Mouse (Mus musculus): ENCODE data around the gene Ddx25. TPM values are rescaled to one million over a fixed set of nuclear protein-coding genes. Genes with fewer than 3 reads are reported as not detected.
A peak's percentile ranks its signal among the peaks of the same experiment; 100 is the strongest.

Ddx25 gene
- total RNA-seq, 2 experiments from 2014 or later: 13.8 to 14.7 TPM

DNA sequence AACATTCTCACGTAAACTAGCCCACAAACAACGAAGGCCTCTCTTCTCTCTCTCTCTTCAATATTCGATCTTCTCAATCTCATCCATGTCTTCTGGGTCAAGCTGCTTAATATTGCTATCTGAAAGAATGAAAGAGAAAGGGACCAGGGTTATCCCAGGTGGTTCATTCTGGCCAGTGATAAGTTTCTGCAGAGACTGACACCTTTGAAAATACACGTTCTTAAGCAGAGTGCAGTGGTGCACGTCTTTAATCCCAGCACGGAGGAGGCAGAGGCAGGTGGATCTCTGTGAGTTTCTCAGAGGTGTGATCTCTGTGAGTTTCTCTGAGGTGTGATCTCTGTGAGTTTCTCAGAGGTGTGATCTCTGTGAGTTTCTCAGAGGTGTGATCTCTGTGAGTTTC lies 16.4 kb downstream of the Ddx25 start:
- DNase-seq (ENCODE audit: low spot score in 2 of 2): no peak

DNA sequence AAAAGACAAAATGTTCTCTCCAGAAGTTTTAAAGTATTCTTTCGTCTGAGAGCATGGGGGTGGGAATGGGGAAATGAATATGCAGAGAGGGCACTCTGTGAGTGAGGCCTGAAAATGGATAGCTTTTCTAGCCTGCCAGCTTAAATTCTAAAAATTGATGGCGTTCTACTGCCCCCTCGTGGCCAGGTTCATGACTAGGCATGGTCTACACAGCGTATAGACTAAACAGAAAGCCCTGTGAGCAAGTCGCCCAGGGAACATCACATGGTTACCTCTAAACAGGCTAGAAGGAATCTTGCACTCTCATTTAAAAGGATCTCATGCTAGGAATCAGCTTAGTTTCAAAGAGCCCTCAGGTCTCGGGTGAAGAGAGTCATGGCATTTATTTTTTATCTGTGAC lies 16.8 kb downstream of the Ddx25 start:
- peak; percentile 69 to 71 for DNase-seq (ENCODE audit: low spot score in 2 of 2)

DNA sequence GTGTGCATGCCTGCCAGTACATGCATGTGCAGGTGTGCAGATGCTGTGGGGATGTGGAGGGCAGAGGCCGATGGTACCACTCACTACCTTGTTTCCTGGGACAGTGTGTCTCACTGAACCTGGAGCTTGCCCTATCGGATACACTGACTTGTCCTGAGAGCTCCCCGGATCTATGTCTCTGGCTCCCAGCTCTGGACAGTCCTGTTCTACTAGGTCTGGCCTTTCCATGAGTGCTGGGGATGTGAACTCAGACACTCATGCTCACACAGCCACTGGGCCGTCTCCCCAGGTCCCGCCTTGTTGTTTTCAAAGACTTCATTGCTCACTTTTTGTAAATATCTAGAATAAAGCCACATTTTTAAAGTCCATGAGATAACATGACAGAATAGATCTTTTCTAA lies 17.3 kb downstream of the Ddx25 start:
- DNase-seq (ENCODE audit: low spot score in 2 of 2): no peak

DNA sequence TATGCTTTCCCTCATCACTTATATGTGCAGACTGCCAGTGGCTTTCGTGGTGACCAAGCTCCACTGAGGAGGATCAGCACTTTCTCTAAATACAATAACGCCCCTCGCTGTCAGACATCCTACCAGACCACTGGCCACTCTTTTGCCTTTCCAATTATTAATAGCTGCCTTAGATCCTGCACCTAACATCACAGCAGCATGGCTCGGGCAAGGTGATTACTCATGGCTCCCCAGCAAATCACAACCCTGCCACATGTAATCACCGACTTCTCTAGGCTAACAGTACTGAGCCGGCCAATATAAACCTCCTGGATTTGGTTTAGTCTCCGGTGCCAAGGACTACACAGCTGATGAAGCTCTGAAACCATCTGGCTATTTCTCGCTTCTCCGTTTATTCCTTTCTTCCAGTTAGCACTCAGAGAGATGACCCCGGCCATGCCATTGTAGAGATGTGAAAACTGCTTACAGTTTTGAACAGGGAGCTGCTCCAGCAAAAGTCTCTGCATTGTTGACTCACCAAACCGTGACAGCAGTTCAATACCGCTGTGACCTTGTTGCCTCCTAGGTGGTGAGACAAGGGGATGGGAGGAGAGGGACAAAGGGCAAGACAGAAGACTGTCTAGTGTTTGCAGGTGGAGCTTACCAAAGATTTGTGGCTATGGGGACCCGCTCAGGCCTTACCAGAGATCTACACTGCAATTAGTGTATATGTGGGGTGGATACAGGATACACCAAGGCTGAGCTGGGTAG lies 19.2 kb downstream of the Ddx25 start:
- no peak for DNase-seq (ENCODE audit: low spot score in 2 of 2)

DNA sequence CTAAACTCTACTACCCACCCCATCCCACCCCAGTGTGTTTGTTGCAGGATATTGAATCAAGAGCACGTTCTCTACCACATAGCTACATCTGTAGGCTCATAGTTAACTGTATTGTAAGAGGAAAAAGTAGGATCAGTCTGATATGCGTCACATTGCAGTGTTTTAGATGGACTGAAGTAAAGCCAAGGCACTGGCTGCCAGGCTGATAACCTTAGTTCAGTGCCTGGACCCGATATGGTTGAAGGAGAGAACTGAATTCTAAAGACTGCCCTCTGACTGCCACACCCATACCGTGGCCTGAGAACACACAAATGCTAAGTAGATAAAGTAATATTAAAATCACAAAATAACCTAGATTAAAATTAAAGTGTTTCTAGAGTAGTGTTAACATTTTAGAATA lies 22.5 kb downstream of the Ddx25 start:
- DNase-seq (ENCODE audit: low spot score in 2 of 2): no peak

DNA sequence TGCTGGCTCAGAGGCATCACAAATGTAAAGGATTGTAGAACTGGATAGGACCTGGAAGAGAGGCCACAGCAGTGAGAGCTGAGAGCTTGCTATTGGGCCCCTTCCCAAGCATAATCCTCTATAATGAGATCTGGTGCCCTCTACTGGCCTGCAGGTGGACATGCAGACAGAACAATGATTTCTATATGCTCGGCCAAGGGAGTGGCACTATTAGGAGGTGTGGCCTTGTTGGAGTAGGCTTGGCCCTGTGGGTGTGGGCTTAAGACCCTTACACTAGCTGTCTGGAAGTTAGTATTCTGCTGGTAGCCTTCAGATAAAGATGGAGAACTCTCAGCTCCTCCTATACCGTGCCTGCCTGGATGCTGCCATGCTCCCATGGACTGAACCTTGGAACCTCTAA lies 23.2 kb downstream of the Ddx25 start:
- DNase-seq (ENCODE audit: low spot score in 2 of 2): peak in 1 of 2 experiments; percentile 74

DNA sequence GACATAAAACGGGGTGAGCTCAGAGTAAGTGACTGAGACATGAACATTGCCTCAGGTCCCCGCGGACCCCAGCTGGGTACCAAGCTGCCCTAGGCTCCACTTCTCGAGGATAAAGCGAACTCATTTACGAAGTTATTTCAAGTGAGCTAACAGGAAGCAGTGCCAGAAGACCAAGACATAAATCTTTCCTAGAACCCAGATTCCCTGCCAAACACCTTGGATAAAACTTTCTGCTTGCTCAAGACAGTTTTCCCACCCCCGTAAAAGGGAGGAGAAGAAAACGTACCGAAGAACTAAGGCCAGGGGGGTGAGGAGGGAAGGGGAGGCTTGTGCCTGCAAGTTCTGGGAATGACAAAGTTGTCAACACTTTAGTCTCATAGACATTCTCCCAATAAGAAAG lies 25.1 kb downstream of the Ddx25 start:
- no peak for DNase-seq (ENCODE audit: low spot score in 2 of 2)

DNA sequence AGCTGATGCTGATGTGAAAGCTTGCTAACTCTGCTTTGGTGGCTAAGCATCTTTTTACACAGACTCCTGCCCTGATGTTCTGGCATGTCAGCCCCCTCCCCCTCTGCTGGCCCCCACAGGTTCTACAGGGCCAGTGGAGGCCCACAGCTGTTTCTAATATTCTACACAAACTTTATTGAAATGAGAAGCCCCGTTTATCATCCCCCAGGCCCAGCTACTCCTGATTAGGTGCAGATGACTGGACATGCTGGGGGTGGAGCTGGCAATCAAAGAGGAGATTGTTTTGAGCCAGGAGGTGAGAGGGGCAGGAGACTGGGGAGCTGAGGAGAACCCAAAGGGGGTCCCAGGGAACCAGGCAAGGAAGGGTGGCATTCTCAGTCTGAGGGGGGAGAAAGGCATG lies 28.5 kb downstream of the Ddx25 start:
- DNase-seq (ENCODE audit: low spot score in 2 of 2): no peak

DNA sequence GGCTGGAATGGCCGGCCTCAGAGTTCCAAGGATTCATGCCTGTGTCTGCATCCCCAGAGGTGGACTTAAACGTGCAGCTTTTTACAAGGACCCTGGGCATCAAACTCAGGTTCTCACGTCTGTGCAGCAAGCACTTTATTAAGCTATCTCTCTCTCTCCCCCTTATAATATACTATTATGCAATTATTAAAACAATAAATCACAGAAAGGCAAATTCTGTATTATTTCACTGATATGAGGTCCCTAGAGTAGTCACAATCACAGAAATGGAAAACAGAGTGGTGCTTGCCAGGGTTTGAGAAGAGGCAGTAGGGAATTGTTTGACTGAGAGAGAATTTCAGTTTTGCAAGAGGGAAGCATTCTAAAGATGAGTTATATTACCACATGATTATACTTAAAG lies 29.2 kb downstream of the Ddx25 start:
- DNase-seq (ENCODE audit: low spot score in 2 of 2): no peak

DNA sequence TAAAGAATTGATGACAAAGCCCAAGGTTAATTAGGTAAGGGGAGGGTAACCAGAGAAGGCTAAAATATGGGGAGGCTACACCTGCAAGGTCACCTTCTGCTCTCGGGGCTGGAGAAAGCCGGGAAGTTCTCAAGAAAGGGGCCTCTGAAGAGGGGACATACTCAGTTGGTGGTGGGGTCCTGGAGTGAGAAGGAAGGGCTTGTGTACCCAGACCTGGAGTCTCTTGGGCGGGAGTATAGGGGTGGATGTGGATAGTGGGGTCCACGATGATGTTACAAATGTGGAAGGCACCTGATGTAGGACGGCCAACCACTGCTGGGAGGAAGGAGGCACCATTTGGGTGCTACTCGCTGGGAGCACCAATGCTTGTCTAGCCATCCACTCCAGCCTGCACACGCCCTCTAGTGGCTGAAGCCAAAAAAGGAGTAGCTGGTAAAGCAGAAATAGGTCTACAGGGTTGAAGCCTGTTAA lies 34.4 kb downstream of the Ddx25 start:
- peak; percentile 77 to 84 for DNase-seq (ENCODE audit: low spot score in 2 of 2)

DNA sequence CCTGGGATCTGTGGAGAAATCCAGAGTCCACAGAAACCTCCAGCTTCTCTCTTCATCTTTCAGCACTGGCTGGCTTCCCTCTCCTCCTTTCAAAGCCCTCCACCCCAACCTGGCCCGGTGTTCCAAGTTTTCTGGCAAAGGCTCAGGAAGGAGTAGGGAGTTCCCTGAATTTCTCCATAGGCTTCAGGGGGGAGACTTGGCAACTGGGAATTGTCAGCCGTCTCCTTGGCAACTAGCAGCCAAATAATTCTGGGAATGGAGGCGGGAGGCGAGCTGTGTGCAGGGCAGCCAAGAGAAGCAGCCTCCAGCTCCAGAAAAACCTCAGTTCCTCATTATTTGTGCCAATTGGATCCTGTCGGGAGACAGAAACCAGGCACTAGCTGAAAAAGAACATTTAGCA lies 34.8 kb downstream of the Ddx25 start:
- DNase-seq (ENCODE audit: low spot score in 2 of 2): peak; percentile 41 to 70

DNA sequence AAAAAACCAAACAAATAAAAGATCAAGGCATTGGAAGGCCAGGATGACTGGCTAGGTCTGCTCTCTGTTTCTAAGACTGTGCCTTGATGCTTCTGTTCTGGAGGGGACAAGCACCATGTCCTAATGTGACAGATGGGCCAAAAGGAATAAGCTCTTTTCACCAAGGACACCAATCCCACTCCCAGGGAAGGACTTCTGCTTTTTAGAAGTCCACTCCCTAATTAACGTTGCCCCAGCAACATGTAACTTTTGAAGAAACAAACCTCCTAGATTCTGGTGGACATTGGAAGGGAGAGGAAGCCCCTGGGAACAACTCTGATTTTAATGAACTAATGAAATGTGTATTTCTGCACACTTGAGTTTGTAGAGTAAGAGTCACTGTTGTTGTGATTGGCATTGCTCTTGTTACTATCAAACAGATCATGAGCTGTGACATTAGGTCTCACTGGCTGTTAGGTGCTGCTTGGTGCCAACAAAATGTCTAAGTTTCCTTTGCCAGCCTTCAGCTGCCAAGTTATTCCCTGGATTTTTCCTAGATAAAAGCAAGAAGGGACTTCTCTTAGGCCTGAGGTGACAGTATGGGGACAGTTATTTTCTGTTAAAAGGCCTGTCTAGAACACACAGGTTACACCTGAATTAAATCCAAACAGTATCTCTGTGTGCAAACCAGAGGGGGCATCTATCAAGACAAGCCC lies 35.4 kb downstream of the Ddx25 start:
- DNase-seq (ENCODE audit: low spot score in 2 of 2): no peak

DNA sequence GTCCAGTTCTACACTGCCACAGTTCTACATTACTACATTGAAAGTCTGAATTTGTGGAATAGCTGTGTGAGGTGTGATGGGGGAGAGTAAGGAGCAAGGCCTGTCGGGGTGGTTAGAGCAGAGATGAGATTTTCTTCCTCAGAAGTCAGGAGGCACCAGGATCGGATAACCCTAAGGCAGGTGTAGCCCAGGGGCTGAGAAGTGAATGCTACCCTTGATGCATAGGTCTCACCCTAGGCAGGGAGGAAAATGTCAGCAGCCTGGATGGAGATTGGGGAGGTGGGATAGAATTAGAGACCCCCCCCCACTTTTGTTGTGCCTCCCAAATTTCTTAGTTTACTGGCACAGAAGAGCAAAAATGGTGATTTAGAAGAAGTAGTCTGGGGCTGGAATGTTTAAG lies 36.1 kb downstream of the Ddx25 start:
- no peak for DNase-seq (ENCODE audit: low spot score in 2 of 2)

DNA sequence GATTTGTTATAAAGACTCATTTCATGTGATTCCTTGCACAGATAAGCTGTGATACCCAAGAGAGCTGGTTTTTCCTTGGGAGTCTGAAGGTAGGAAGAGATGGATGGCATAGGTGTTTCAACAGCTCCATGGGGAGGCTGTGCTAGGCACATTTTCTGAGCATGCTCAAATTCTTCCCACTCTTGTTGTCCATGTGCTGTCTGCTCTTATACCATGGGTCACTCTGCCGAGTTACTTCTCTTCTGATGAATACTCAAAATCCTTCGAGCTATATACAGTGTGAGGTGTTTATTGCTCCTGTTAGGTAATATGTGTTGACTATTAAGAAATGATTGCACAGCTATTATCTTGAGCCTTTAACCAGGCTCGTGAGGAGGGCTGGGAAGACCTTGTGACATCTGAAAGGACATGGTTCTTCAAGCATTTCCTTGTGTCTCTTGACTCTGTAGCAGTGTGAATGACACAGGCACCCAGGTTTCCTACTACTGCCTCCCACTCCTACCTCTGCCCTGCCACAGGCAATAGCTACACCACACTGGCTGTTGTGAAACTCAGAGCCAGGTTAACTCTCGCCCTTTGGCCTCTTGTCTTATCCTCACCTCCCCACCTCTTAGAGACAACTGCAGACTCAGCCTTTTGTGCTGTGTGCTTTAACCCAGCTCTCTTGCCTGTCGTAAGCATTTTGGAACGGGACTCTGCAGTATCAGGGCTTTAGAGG lies 37.5 kb downstream of the Ddx25 start:
- DNase-seq (ENCODE audit: low spot score in 2 of 2): no peak

DNA sequence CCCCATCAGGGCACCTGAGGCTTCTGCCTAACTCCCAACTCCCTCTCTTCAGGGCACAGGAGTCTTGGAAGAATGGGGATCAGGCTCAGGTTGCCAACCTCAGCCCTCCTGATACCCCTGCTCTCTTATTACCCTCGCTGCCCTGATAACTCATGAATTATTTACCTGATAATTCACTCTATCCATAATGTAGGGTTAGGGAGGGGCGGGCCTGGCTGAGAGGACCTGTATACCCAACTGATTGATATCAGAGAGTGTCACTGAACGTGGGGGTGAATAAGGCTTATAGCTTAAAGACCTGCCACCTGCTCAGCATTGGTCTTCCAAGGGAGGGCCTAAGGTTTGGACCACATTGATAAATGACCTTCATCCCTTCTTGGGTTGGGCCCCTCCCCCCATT lies 40.2 kb downstream of the Ddx25 start, which contains the start of gene Gm1113:
Gene Gm1113, minus strand, starts transcription at position 101 of the 400 bp plus-strand sequence.
- DNase-seq (ENCODE audit: low spot score in 2 of 2): no peak

DNA sequence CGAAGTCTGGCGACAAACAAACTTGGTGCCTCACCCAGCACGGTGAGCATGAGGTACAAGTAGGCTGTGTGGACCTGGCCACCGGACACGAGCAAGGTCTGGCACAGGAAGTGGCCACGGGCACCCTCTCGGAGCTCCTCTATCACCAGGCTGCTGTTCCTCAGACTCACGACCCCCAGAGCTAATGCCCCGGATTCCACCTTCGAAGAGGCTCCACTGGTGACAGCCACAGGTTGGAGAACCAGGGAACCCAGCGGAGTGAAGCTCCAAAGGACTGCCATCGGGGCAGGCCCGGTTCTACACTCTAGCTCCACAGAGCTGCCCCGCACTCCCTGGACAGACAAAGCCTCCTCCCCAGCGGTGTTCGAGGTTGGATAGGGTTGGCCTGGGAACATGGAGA lies 41.6 kb downstream of the Ddx25 start:
- no peak for DNase-seq (ENCODE audit: low spot score in 2 of 2)

DNA sequence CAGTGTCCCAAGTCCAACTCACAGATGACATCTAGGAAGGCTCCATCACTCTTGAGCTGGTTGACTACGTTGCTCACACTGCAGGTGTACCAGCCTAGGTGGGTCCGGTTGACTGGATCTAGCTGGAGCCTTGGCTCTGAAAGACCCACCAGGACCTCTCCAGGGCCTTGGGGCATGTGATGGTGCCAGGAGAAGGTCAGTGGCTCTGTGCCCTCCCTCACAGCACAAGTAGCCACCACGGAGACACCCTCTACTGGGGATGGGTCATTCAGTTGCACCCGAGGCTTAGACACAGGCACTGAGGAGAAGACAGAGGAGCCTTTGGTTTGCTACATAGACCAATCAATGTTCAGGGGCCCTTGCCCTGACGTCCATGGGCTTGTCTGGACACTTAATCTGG lies 42.1 kb downstream of the Ddx25 start:
- no peak for DNase-seq (ENCODE audit: low spot score in 2 of 2)

DNA sequence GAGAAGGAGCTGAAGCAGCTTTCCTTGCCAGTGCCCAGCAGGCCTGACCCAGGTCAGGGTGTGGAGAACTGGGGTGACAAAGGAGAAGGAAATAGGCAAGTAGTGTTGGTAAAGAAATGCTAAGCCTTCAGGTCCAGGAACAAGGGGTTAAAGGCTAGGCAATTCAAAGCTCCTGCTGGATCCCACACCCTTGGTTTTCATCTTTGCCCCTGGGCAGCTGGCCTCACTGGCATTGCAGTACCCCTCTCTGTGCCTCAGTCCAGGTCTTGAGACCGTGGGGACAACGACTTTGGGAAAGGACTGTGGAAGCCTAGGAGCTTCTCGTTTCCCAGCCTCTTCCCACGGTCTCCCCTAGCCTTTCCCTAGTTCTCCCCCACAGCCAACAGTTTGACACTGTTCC lies 44.4 kb downstream of the Ddx25 start:
- DNase-seq (ENCODE audit: low spot score in 2 of 2): no peak

DNA sequence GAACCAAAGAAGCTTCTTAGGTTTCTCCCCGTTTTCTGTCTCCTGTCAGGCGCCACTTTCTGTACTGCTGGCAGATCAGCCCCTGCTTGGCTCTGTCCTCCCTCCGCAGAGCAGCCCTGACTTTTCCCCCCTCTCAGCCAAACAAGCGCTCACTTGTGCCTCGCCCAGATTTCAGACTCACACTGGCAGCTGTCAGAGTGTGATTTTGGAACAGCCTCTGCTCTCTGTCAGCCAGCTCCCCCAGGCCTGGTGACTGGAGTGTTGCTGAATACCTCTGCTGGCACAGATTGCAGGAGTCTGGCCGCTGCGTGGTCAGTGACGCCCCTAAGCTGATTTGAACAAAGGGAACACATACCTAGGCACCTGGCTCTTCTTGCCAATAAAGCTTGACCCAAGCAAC lies 50.1 kb downstream of the Ddx25 start:
- DNase-seq (ENCODE audit: low spot score in 2 of 2): peak; percentile 77 to 78

DNA sequence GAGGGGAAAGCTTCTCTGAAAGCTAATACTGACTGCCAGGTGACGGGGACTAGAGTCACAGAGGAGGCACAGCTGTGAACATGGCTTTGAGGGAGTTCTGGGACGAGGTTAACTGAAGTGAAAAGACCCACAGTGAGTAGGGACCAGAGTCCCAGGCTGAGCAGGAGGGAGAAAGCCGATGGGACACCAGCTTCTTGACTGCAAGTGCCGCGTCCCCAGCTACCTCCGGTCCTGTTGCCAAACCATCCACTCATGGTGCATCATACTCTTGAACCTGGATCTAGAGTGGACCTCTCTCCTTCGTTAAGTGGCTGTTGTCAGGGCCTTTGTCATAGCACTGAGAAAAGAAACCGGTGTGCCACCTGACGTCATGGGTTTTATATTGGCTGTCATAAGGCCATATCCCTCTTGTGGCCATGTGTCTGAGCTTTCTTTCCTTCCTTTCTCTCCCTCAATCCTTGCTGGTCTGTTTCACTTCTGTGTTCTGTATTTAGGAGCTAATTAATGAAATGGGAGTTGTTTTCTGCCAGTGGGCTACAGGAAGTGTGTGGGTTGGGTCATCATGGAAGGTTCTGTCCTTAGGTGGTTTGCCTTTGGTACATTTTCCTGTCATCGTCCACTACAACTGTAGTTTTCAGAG lies 55.8 kb downstream of the Ddx25 start:
- no peak for DNase-seq (ENCODE audit: low spot score in 2 of 2)

DNA sequence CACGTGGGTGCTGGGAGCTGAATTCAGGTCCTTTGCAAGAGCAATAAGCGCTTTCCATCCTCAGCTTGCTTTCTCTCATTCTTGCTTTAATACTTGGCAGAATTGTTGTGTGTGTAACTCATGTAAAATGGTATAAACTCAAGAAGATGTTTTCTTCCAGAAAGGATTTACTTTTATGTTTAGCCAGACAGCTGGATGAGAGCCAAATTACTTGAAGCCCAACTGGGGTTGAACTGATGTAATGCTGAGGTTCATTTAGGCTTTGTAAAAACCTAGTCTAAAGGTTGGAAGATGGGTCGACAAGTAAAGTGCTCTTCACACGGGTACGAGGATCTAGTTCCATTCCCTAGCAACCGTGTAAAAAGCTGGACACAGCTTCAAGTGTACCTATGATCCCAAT lies 58.4 kb downstream of the Ddx25 start:
- no peak for DNase-seq (ENCODE audit: low spot score in 2 of 2)

DNA sequence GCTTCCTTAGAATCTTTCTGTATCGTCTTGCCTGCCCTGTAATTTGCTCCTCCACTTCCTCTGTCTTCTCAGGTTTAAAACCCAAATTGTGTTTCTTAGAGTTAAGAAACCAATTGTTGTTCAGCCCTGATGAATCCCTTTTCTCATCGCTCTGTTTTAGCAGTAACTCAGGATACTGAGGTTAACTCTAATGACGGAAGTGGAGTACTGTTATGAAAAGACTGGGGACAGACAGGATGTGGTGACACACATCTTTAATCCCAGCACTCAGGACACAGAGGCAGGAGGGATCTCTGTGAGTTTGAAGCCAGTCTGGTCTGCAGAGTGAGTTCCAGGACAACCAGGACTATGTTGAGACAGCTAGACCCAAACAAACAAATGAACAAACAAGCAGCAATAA lies 62.9 kb downstream of the Ddx25 start:
- DNase-seq (ENCODE audit: low spot score in 2 of 2): no peak

All from layer of hippocampus, postnatal 14 days (tissue).